Mouse (Mus musculus) heart, postnatal 0 days (tissue): ENCODE measurements at regions not wholly inside any gene's neighbourhood (a gene's known extent, or its start where the extent isn't known, plus 50 kb on each side); places are given as distances from the start of the nearest gene placed in this dataset.

ENCODE experiments used
- ATAC-seq: fragments of 200-750 bp; cut with Nextera tagmentation; 2 replicates; pipeline ENCODE4 v1.8.0; 2017; ENCODE audit warnings: low read depth, moderate number of reproducible peaks, moderate library complexity; ENCODE audit not compliant: insufficient read depth
- DNase-seq: peaks from one replicate; pipeline ENCODE4 v3.0.0-alpha.2; 2016; ENCODE audit warnings: low spot score
- H3K27ac ChIP-seq: fragments of 300-500 bp; sonication (generic); 2 replicates; pipeline ENCODE4 v1.5.1; 2014; ENCODE audit warnings: low read depth, mild to moderate bottlenecking
- H3K27me3 ChIP-seq: fragments of 300-500 bp; sonication (generic); 2 replicates; pipeline ENCODE4 v1.6.1; 2014; ENCODE audit warnings: low read length, mixed read lengths; ENCODE audit not compliant: control insufficient read depth, insufficient read depth
- H3K36me3 ChIP-seq: fragments of 300-500 bp; sonication (generic); replicated peaks from 2 replicates; pipeline ENCODE4 v1.6.1; 2014; ENCODE audit warnings: low read length, mixed read lengths; ENCODE audit not compliant: control insufficient read depth, insufficient read depth
- H3K4me1 ChIP-seq: fragments of 300-500 bp; sonication (generic); 2 replicates; pipeline ENCODE4 v1.6.1; 2014; ENCODE audit warnings: antibody characterized with exemption; ENCODE audit not compliant: control insufficient read depth, insufficient read depth
- H3K4me2 ChIP-seq: fragments of 300-500 bp; sonication (generic); 2 replicates; pipeline ENCODE4 v1.6.1; 2014; ENCODE audit warnings: low read depth, mild to moderate bottlenecking, low read length, moderate library complexity
- H3K4me3 ChIP-seq: fragments of 300-500 bp; sonication (generic); 2 replicates; pipeline ENCODE4 v1.5.1; 2014; ENCODE audit warnings: low read depth, low read length
- H3K9ac ChIP-seq: fragments of 300-500 bp; sonication (generic); replicated peaks from 2 replicates; pipeline ENCODE4 v1.6.1; 2014; ENCODE audit warnings: low read depth, low read length, mixed read lengths
- H3K9me3 ChIP-seq: fragments of 300-500 bp; sonication (generic); replicated peaks from 2 replicates; pipeline ENCODE4 v1.6.1; 2016; ENCODE audit warnings: low read length; ENCODE audit not compliant: control insufficient read depth
- CTCF ChIP-seq: IDR thresholded peaks from 2 replicates; pipeline ENCODE4 v1.5.1; 2016; ENCODE audit warnings: antibody characterized with exemption, control low read depth, low read depth
- EP300 ChIP-seq: IDR thresholded peaks from 2 replicates; pipeline ENCODE4 v1.6.1; 2016; ENCODE audit warnings: antibody characterized with exemption, low read depth
- WGBS: fragments of 180-500 bp; shearing (Covaris S2); extraction: QIAGEN DNeasy Blood & Tissue Kit; methylation state at CpG from one replicate; pipeline ENCODE4 v1.1.7; 2014; 5-methylcytosine and 5-hydroxymethylcytosine counted together

GRCm38 (mm10) chr5:103365700-103366448 is 59.1 kb upstream of the Ptpn13 start:
- Histone ChIP-seq H3K27ac (no peak overlapping the region), H3K9ac (no peak overlapping the region), H3K9me3 (peaks cover 6% of the 10 kb centered on the region; the same call in 1 of the 2 replicates), H3K27me3 (no peaks in the 10 kb centered on the region), H3K36me3 (no peaks in the 10 kb centered on the region), H3K4me3 (no peak overlapping the region), H3K4me1 (no peaks in the 10 kb centered on the region; the same call in 1 of the 2 replicates), H3K4me2 (no peak overlapping the region)
- WGBS = 90% methylated on average over 19 of the region's 19 CpGs
- no peak for DNase-seq
- TF ChIP-seq EP300 = no peak
- no peak for TF ChIP-seq CTCF
- ATAC-seq = no peak

GRCm38 (mm10) chr5:103364791-103365699 is 59.9 kb upstream of the Ptpn13 start:
- no peaks in the 10 kb centered on the region; the same call in 1 of the 2 replicates for H3K4me1 ChIP-seq
- ATAC-seq (no peak), DNase-seq (no peak)
- no peak overlapping the region for H3K4me3 ChIP-seq
- no peak overlapping the region for H3K9ac ChIP-seq
- TF ChIP-seq CTCF (no peak), EP300 (no peak)
- peaks cover 6% of the 10 kb centered on the region; the same call in 1 of the 2 replicates for H3K9me3 ChIP-seq
- no peak overlapping the region for H3K4me2 ChIP-seq
- H3K27ac ChIP-seq = no peak overlapping the region
- H3K36me3 ChIP-seq = no peaks in the 10 kb centered on the region
- WGBS = 61% methylated on average over 21 of the region's 21 CpGs
- no peaks in the 10 kb centered on the region for H3K27me3 ChIP-seq

GRCm38 (mm10) chr5:103360775-103361247 is 64.2 kb upstream of the Ptpn13 start:
- Histone ChIP-seq H3K4me3 (no peak overlapping the region), H3K27ac (no peak overlapping the region), H3K9ac (no peak overlapping the region), H3K4me2 (no peak overlapping the region; the same call in 1 of the 2 replicates), H3K9me3 (peaks cover 6% of the 10 kb centered on the region; the same call in 1 of the 2 replicates), H3K36me3 (no peaks in the 10 kb centered on the region), H3K4me1 (no peaks in the 10 kb centered on the region; the same call in 1 of the 2 replicates), H3K27me3 (no peaks in the 10 kb centered on the region)
- DNase-seq = no peak
- TF ChIP-seq CTCF (no peak), EP300 (no peak)
- 70% methylated on average over 13 of the region's 13 CpGs for WGBS
- no peak for ATAC-seq

- TF ChIP-seq CTCF (no peak), EP300 (no peak)
- Histone ChIP-seq H3K4me1 (no peaks in the 10 kb centered on the region; the same call in 1 of the 2 replicates), H3K27me3 (no peaks in the 10 kb centered on the region), H3K9me3 (peaks cover 4% of the 10 kb centered on the region; the same call in 1 of the 2 replicates), H3K27ac (no peak overlapping the region), H3K36me3 (no peaks in the 10 kb centered on the region), H3K4me2 (no peak overlapping the region; the same call in 1 of the 2 replicates), H3K9ac (no peak overlapping the region), H3K4me3 (no peak overlapping the region)
- ATAC-seq (no peak), DNase-seq (no peak)
- 84% methylated on average over 10 of the region's 10 CpGs for WGBS
Measured at GRCm38 (mm10) chr5:103360360-103360759, 64.6 kb upstream of the Ptpn13 start.

- TF ChIP-seq CTCF (no peak), EP300 (no peak)
- no peaks in the 10 kb centered on the region for H3K9me3 ChIP-seq
- no peak overlapping the region for H3K9ac ChIP-seq
- no peak for DNase-seq
- no peak overlapping the region for H3K27ac ChIP-seq
- H3K27me3 ChIP-seq = no peaks in the 10 kb centered on the region
- no peaks in the 10 kb centered on the region for H3K4me1 ChIP-seq
- H3K4me3 ChIP-seq = no peak overlapping the region
- no peak for ATAC-seq
- H3K4me2 ChIP-seq = no peak overlapping the region
- 86% methylated on average over 5 of the region's 5 CpGs for WGBS
- H3K36me3 ChIP-seq = no peaks in the 10 kb centered on the region
Measured at GRCm38 (mm10) chr5:103357558-103357957, 67.4 kb upstream of the Ptpn13 start.
